Mouse (Mus musculus) liver, embryonic 14.5 days (tissue): ENCODE results near the gene Cdc42ep4.

Source experiments
- CTCF ChIP-seq: IDR thresholded peaks from 2 replicates; pipeline ENCODE4 v1.5.1; 2016; ENCODE audit warnings: antibody characterized with exemption, low read depth, control low read depth
- EP300 ChIP-seq: IDR thresholded peaks from 2 replicates; pipeline ENCODE4 v1.6.1; 2016; ENCODE audit warnings: antibody characterized with exemption, low read depth

GRCm38 (mm10) chr11:113787432-113788182 is 35.9 kb upstream of the Cdc42ep4 start:
- no peak for TF ChIP-seq CTCF
- no peak for TF ChIP-seq EP300
